Mouse (Mus musculus) stomach, embryonic 15.5 days (tissue): ENCODE results near the gene Myadml2. TPM values are rescaled to one million over a fixed set of nuclear protein-coding genes. Genes with fewer than 3 reads are reported as not detected.

Experiments
- ATAC-seq: fragments of 200-750 bp; cut with Nextera tagmentation; 2 replicates; pipeline ENCODE4 v1.8.0; 2017; ENCODE audit warnings: low read depth, moderate number of reproducible peaks, moderate TSS enrichment; ENCODE audit not compliant: insufficient read depth, low FRiP score
- H3K27ac ChIP-seq: fragments of 300-500 bp; sonication (generic); 2 replicates; pipeline ENCODE4 v1.5.1; 2015; ENCODE audit warnings: mild to moderate bottlenecking, inconsistent platforms
- H3K27me3 ChIP-seq: fragments of 300-500 bp; sonication (generic); replicated peaks from 2 replicates; pipeline ENCODE4 v1.6.1; 2015; ENCODE audit warnings: inconsistent platforms
- H3K36me3 ChIP-seq: fragments of 300-500 bp; sonication (generic); 2 replicates; pipeline ENCODE4 v1.6.1; 2015; ENCODE audit warnings: inconsistent platforms
- H3K4me1 ChIP-seq: fragments of 300-500 bp; sonication (generic); 2 replicates; pipeline ENCODE4 v1.6.1; 2015; ENCODE audit warnings: inconsistent platforms
- H3K4me2 ChIP-seq: fragments of 300-500 bp; sonication (generic); 2 replicates; pipeline ENCODE4 v1.6.1; 2015; ENCODE audit warnings: mild to moderate bottlenecking, inconsistent platforms
- H3K4me3 ChIP-seq: fragments of 300-500 bp; sonication (generic); replicated peaks from 2 replicates; pipeline ENCODE4 v1.5.1; 2015; ENCODE audit warnings: inconsistent platforms
- H3K9ac ChIP-seq: fragments of 300-500 bp; sonication (generic); 2 replicates; pipeline ENCODE4 v1.6.1; 2015; ENCODE audit warnings: inconsistent platforms
- H3K9me3 ChIP-seq: fragments of 300-500 bp; sonication (generic); 2 replicates; pipeline ENCODE4 v1.6.1; 2016; ENCODE audit warnings: inconsistent platforms
- WGBS: fragments of 180-500 bp; shearing (Covaris S2); methylation state at CpG from one replicate; pipeline ENCODE4 v1.1.7; 2015; 5-methylcytosine and 5-hydroxymethylcytosine counted together
- microRNA-seq: library from miRNA; unstranded; fragments of <30 nt; microRNA quantifications from one replicate; pipeline ENCODE4, GENCODE M21; 2016
- polyA plus RNA-seq: library from polyadenylated mRNA; unstranded; fragments of >200 nt; fragmentation: Nextera tagmentation; extraction: Ambion mirVana; gene quantifications from 2 replicates; pipeline ENCODE4 v1.2.1, GENCODE M21; 2015

The Myadml2 gene
- polyA plus RNA-seq, 1 experiment from 2014 or later: 0.44 TPM

- Histone ChIP-seq H3K4me2 (peak overlapping the region; percentile 81), H3K36me3 (peaks cover 37% of the 10 kb centered on the region), H3K27me3 (no peaks in the 10 kb centered on the region), H3K9me3 (no peaks in the 10 kb centered on the region), H3K9ac (peak overlapping the region; percentile 45), H3K27ac (peak overlapping the region; percentile 88), H3K4me1 (peaks cover 12% of the 10 kb centered on the region), H3K4me3 (peak overlapping the region; percentile 95)
- ATAC-seq: no peak
- WGBS: 41% methylated on average over 17 of the region's 17 CpGs
These were observed 48.9 kb downstream of the Myadml2 start for GRCm38 (mm10) chr11:120598990-120599549.

DNA sequence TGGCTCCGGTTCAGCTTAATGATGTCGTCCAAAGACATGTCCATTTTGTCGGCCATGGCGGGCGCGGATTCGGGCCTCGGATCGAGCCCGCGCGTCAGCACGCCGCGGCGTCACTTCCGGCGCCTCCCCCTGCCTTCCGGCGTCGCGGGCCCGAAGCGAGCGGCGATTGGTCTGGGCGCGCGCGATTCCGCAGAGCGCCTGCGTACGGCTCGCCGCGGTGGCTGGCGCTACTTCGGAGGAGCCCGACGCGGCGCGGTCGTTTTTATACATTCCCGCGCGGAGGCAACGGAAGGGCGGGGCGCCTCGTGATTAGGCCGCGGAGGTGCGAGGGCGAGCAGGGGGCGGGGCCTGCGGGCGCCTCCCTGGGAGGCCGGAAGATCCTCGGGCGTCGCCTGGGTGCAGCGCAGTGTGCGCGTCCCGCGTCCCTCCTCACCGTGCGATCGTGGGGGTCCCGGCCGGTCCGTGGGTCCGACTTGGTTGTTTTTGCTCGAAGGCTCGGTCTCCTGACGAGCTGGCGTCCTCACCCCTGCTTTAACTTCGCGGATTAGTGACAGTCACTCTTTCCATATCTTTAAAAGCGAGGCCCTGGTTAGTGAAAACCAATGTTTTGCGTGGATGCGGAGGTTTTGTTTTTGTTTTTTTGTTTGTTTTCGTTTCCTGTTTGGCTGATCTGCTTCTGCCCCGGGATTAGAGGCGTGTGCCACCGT lies 49.5 kb downstream of the Myadml2 start, which contains the start of the genes Alyref and Anapc11:
Gene Alyref (minus strand): TSS at position 83 of the 707 bp plus-strand sequence.
Gene Anapc11 (plus strand): TSS at position 139 of the 707 bp plus-strand sequence.
- peak; percentile 97 for ATAC-seq

DNA sequence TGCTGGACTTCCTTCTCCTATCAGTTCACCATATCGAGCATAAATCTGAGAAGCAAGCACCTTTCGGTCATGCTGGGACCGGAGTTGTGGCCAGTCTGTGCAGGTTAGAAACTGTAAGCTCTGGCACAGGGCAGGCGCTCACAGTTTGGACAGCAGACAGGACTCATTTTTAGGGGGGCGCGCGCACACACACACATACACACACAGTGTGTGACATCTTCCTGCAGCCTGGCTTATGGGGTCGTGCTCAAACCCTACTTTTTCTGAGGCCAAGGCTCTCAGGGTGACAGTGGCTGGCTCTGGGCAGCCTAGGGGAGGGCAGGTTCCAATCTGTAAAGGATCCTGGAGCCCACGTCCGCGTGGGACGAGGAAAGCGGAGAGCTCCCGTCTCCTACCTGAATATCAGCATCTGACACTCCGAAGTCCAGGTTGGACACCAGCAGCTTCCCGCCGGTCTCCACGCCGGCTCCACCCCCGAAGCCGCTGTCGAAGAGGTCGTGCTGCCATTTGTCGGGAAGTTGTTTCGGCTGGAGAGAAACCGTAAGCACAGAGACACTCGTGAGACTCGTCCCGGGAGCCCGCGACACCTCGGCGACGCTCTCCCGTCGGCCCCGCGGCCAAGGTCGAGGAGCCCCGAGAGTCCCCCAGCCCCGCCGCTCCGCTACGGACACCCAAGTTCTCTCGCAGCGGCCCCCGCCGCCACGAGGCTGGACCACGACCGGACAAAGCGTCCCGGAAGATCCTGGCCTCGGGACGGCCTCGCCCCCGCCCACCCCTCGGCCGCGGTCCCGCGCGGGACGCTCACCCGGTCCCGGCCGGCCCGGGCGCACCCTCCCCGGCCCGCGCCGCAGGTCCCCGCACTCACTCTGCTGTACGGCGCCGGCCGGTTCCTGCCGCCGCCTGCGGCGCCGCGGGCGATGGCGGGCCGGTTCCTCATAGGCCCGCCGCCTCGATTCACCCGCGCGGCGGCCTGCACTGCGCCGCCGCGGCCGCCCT lies 50.4 kb downstream of the Myadml2 start:
- peak overlapping the region; percentile 95 for H3K4me3 ChIP-seq
- no peaks in the 10 kb centered on the region for H3K9me3 ChIP-seq
- peak overlapping the region; percentile 78 for H3K4me2 ChIP-seq
- H3K27ac ChIP-seq: peak overlapping the region; percentile 91
- no peaks in the 10 kb centered on the region for H3K27me3 ChIP-seq
- H3K36me3 ChIP-seq: peaks cover 43% of the 10 kb centered on the region
- H3K4me1 ChIP-seq: peaks cover 12% of the 10 kb centered on the region
- ATAC-seq: peak; percentile 25
- H3K9ac ChIP-seq: peak overlapping the region; percentile 99
- WGBS: 3% methylated on average over 87 of the region's 99 CpGs

More for the DNA sequence above, 49.5 kb downstream of the Myadml2 start, which contains the start of the genes Alyref and Anapc11:
- H3K9ac ChIP-seq: peak within 1 kb of the TSS; percentile 99
- H3K4me2 ChIP-seq: peak within 1 kb of the TSS; percentile 81
- no peaks in the 10 kb centered on the region for H3K9me3 ChIP-seq
- peaks cover 12% of the 10 kb centered on the region for H3K4me1 ChIP-seq
- peaks cover 41% of the 10 kb centered on the region for H3K36me3 ChIP-seq
- peak within 1 kb of the TSS; percentile 95 for H3K4me3 ChIP-seq
- H3K27me3 ChIP-seq: no peaks in the 10 kb centered on the region
- under 1% methylated on average over 87 of the region's 88 CpGs for WGBS
- peak within 1 kb of the TSS; percentile 91 for H3K27ac ChIP-seq

Small RNAs within 50 kb of the gene (microRNA-seq; reads per million reads assigned to microRNA genes)
- gene Mir6936: 1.2 reads per million

Other genes starting within 250 kb of the Myadml2 start
- 28.1 and 29.8 TPM in 2 replicates for gene Nploc4, start 210.4 kb downstream of the Myadml2 start, polyA plus RNA-seq
- gene Tspan10, start 205.5 kb downstream of the Myadml2 start, polyA plus RNA-seq: not detected in 2 replicates
- gene Pde6g, start 194.7 kb downstream of the Myadml2 start, polyA plus RNA-seq: 0.26 TPM in 1 of 2 replicates, not detected in the other
- gene Oxld1, start 190.1 kb downstream of the Myadml2 start, polyA plus RNA-seq: 15.7 and 16.1 TPM in 2 replicates
- 30.5 and 32.2 TPM in 2 replicates for gene Ccdc137, start 190.0 kb downstream of the Myadml2 start, polyA plus RNA-seq
- gene Arl16, start 180.6 kb downstream of the Myadml2 start, polyA plus RNA-seq: 40.0 and 42.7 TPM in 2 replicates
- 157 and 168 TPM in 2 replicates for gene Mrpl12, start 163.5 kb downstream of the Myadml2 start, polyA plus RNA-seq
- 70.7 and 71.4 TPM in 2 replicates for gene Slc25a10, start 156.3 kb downstream of the Myadml2 start, polyA plus RNA-seq
- 1.7 and 2.4 TPM in 2 replicates for gene Gcgr, start 117.5 kb downstream of the Myadml2 start, polyA plus RNA-seq
- 167 TPM in 2 replicates for gene Mcrip1, start 98.4 kb downstream of the Myadml2 start, polyA plus RNA-seq
- gene Ppp1r27, start 97.0 kb downstream of the Myadml2 start, polyA plus RNA-seq: 0.59 TPM in 1 of 2 replicates, not detected in the other
- gene P4hb, start 74.9 kb downstream of the Myadml2 start, polyA plus RNA-seq: 954 and 1,026 TPM in 2 replicates
- 537 and 556 TPM in 2 replicates for gene Arhgdia, start 66.5 kb downstream of the Myadml2 start, polyA plus RNA-seq
- 420 and 451 TPM in 2 replicates for gene Alyref, start 49.8 kb downstream of the Myadml2 start, polyA plus RNA-seq
- 196 and 200 TPM in 2 replicates for gene Anapc11, start 49.7 kb downstream of the Myadml2 start, polyA plus RNA-seq
- gene Npb, start 39.7 kb downstream of the Myadml2 start, polyA plus RNA-seq: 9.8 and 12.1 TPM in 2 replicates
- 183 and 188 TPM in 2 replicates for gene Pcyt2, start 30.2 kb downstream of the Myadml2 start, polyA plus RNA-seq
- 38.1 and 39.0 TPM in 2 replicates for gene Sirt7, start 22.9 kb downstream of the Myadml2 start, polyA plus RNA-seq
- 29.3 and 31.9 TPM in 2 replicates for gene Mafg, start 14.6 kb downstream of the Myadml2 start, polyA plus RNA-seq
- 32.5 and 32.7 TPM in 2 replicates for gene Pycr1, start 4.4 kb downstream of the Myadml2 start, polyA plus RNA-seq
- gene Notum, start 13.0 kb upstream of the Myadml2 start, polyA plus RNA-seq: 3.9 and 4.9 TPM in 2 replicates
- 105 and 113 TPM in 2 replicates for gene Aspscr1, start 24.8 kb upstream of the Myadml2 start, polyA plus RNA-seq
- gene Cenpx, start 65.6 kb upstream of the Myadml2 start, polyA plus RNA-seq: 155 and 158 TPM in 2 replicates
- 55.7 and 57.3 TPM in 2 replicates for gene Lrrc45, start 65.8 kb upstream of the Myadml2 start, polyA plus RNA-seq
- 36.4 and 39.4 TPM in 2 replicates for gene Rac3, start 73.3 kb upstream of the Myadml2 start, polyA plus RNA-seq
- 31.6 and 33.5 TPM in 2 replicates for gene Dcxr, start 79.1 kb upstream of the Myadml2 start, polyA plus RNA-seq
- gene Cbr2, start 84.0 kb upstream of the Myadml2 start, polyA plus RNA-seq: 54.5 and 82.4 TPM in 2 replicates
- gene Hmga1b, start 114.6 kb upstream of the Myadml2 start, polyA plus RNA-seq: 4.3 and 9.3 TPM in 2 replicates
- gene Rfng, start 136.0 kb upstream of the Myadml2 start, polyA plus RNA-seq: 35.8 and 40.9 TPM in 2 replicates
- gene Gps1, start 136.1 kb upstream of the Myadml2 start, polyA plus RNA-seq: 157 and 172 TPM in 2 replicates
- gene Dus1l, start 148.2 kb upstream of the Myadml2 start, polyA plus RNA-seq: 69.2 and 79.0 TPM in 2 replicates
- gene Fasn, start 176.4 kb upstream of the Myadml2 start, polyA plus RNA-seq: 45.9 and 46.3 TPM in 2 replicates